Mouse (Mus musculus) C2C12 (cell line): Measurements from ENCODE around the gene Rai14.

Experiments used
- CTCF ChIP-seq: IDR thresholded peaks from one replicate; pipeline ENCODE4 v1.5.1; 2011; ENCODE audit not compliant: control insufficient read depth, insufficient read depth, insufficient read length
- MAX ChIP-seq: IDR thresholded peaks from one replicate; pipeline ENCODE4 v1.6.1; 2011; ENCODE audit warnings: mild to moderate bottlenecking, control low read depth

GRCm38 (mm10) chr15:10721259-10721781, 6.9 kb upstream of the Rai14 start:
- no peak for TF ChIP-seq CTCF
- no peak for TF ChIP-seq MAX
